Mouse (Mus musculus): ENCODE measurements around the gene Hadha. TPM values are rescaled to one million over a fixed set of nuclear protein-coding genes. Genes with fewer than 3 reads are reported as not detected.

The Hadha gene
- polyA plus RNA-seq, 1 experiment from 2014 or later: 163 TPM

- H3K27ac ChIP-seq (ENCODE audit: low read length): no peak overlapping the region
- no peak overlapping the region for H3K9ac ChIP-seq (ENCODE audit: low read length)
- no peaks in the 10 kb centered on the region for H3K4me1 ChIP-seq (replicated peaks; ENCODE audit: control insufficient read depth, insufficient read depth, low read length)
- no peaks in the 10 kb centered on the region for H3K9me3 ChIP-seq (ENCODE audit: control insufficient read depth, low read length)
- WGBS: 87% methylated on average over 6 of the region's 6 CpGs
- peaks cover 62% of the 10 kb centered on the region for H3K36me3 ChIP-seq (ENCODE audit: control insufficient read depth, insufficient read depth, low read length)
- no peaks in the 10 kb centered on the region for H3K27me3 ChIP-seq (ENCODE audit: control insufficient read depth, insufficient read depth, low read depth, low read length)
- no peak overlapping the region for H3K4me2 ChIP-seq (ENCODE audit: low read depth, low read length)
- ATAC-seq (ENCODE audit: low read depth): no peak
- no peak overlapping the region for H3K4me3 ChIP-seq (ENCODE audit: low read length)
These were observed 32.5 kb downstream of the Hadha start for GRCm38 (mm10) chr5:30122481-30122880.

- peaks cover 49% of the 10 kb centered on the region for H3K36me3 ChIP-seq (ENCODE audit: control insufficient read depth, insufficient read depth, low read length)
- H3K27me3 ChIP-seq (ENCODE audit: control insufficient read depth, insufficient read depth, low read depth, low read length): peaks cover 6% of the 10 kb centered on the region; the same call in 1 of the 2 replicates
- H3K9ac ChIP-seq (ENCODE audit: low read length): no peak overlapping the region
- 85% methylated on average over 7 of the region's 7 CpGs for WGBS
- no peak overlapping the region for H3K4me3 ChIP-seq (ENCODE audit: low read length)
- H3K4me1 ChIP-seq (replicated peaks; ENCODE audit: control insufficient read depth, insufficient read depth, low read length): no peaks in the 10 kb centered on the region
- no peaks in the 10 kb centered on the region for H3K9me3 ChIP-seq (ENCODE audit: control insufficient read depth, low read length)
- H3K4me2 ChIP-seq (ENCODE audit: low read depth, low read length): no peak overlapping the region
- no peak overlapping the region for H3K27ac ChIP-seq (ENCODE audit: low read length)
- ATAC-seq (ENCODE audit: low read depth): no peak
These were observed 34.9 kb downstream of the Hadha start for GRCm38 (mm10) chr5:30120106-30120505.

- H3K9me3 ChIP-seq (ENCODE audit: control insufficient read depth, low read length): no peaks in the 10 kb centered on the region
- peaks cover 6% of the 10 kb centered on the region for H3K4me1 ChIP-seq (replicated peaks; ENCODE audit: control insufficient read depth, insufficient read depth, low read length)
- H3K4me3 ChIP-seq (ENCODE audit: low read length): no peak overlapping the region
- peaks cover 12% of the 10 kb centered on the region for H3K27me3 ChIP-seq (ENCODE audit: control insufficient read depth, insufficient read depth, low read depth, low read length)
- H3K4me2 ChIP-seq (ENCODE audit: low read depth, low read length): no peak overlapping the region
- WGBS: 91% methylated on average over 6 of the region's 6 CpGs
- no peak for ATAC-seq (ENCODE audit: low read depth)
- peaks cover 41% of the 10 kb centered on the region for H3K36me3 ChIP-seq (ENCODE audit: control insufficient read depth, insufficient read depth, low read length)
- no peak overlapping the region for H3K27ac ChIP-seq (ENCODE audit: low read length)
- no peak overlapping the region for H3K9ac ChIP-seq (ENCODE audit: low read length)
These were observed 35.8 kb downstream of the Hadha start for GRCm38 (mm10) chr5:30119163-30119562.

GRCm38 (mm10) chr5:30118018-30118417 is 36.9 kb downstream of the Hadha start:
- Histone ChIP-seq H3K4me1 (replicated peaks; ENCODE audit: control insufficient read depth, insufficient read depth, low read length) (peaks cover 9% of the 10 kb centered on the region), H3K36me3 (ENCODE audit: control insufficient read depth, insufficient read depth, low read length) (peaks cover 33% of the 10 kb centered on the region), H3K4me3 (ENCODE audit: low read length) (no peak overlapping the region), H3K9ac (ENCODE audit: low read length) (no peak overlapping the region), H3K9me3 (ENCODE audit: control insufficient read depth, low read length) (no peaks in the 10 kb centered on the region), H3K4me2 (ENCODE audit: low read depth, low read length) (no peak overlapping the region), H3K27ac (ENCODE audit: low read length) (no peak overlapping the region), H3K27me3 (ENCODE audit: control insufficient read depth, insufficient read depth, low read depth, low read length) (peaks cover 21% of the 10 kb centered on the region)
- 79% methylated on average over 1 of the region's 1 CpGs for WGBS
- no peak for ATAC-seq (ENCODE audit: low read depth)

GRCm38 (mm10) chr5:30115718-30116117 is 39.2 kb downstream of the Hadha start:
- H3K27me3 ChIP-seq (ENCODE audit: control insufficient read depth, insufficient read depth, low read depth, low read length): peaks cover 40% of the 10 kb centered on the region
- H3K4me1 ChIP-seq (replicated peaks; ENCODE audit: control insufficient read depth, insufficient read depth, low read length): peaks cover 17% of the 10 kb centered on the region
- ATAC-seq (ENCODE audit: low read depth): no peak
- H3K4me3 ChIP-seq (ENCODE audit: low read length): no peak overlapping the region
- H3K27ac ChIP-seq (ENCODE audit: low read length): no peak overlapping the region
- peaks cover 24% of the 10 kb centered on the region for H3K36me3 ChIP-seq (ENCODE audit: control insufficient read depth, insufficient read depth, low read length)
- 34% methylated on average over 10 of the region's 10 CpGs for WGBS
- no peak overlapping the region for H3K9ac ChIP-seq (ENCODE audit: low read length)
- H3K4me2 ChIP-seq (ENCODE audit: low read depth, low read length): no peak overlapping the region
- no peaks in the 10 kb centered on the region for H3K9me3 ChIP-seq (ENCODE audit: control insufficient read depth, low read length)

GRCm38 (mm10) chr5:30114761-30115140 is 40.2 kb downstream of the Hadha start:
- Histone ChIP-seq H3K4me2 (ENCODE audit: low read depth, low read length) (peak overlapping the region; percentile 97), H3K27me3 (ENCODE audit: control insufficient read depth, insufficient read depth, low read depth, low read length) (peaks cover 44% of the 10 kb centered on the region), H3K9ac (ENCODE audit: low read length) (peak overlapping the region; percentile 70), H3K9me3 (ENCODE audit: control insufficient read depth, low read length) (no peaks in the 10 kb centered on the region), H3K4me3 (ENCODE audit: low read length) (peak overlapping the region; percentile 61), H3K4me1 (replicated peaks; ENCODE audit: control insufficient read depth, insufficient read depth, low read length) (peaks cover 22% of the 10 kb centered on the region), H3K36me3 (ENCODE audit: control insufficient read depth, insufficient read depth, low read length) (peaks cover 16% of the 10 kb centered on the region), H3K27ac (ENCODE audit: low read length) (no peak overlapping the region)
- WGBS: under 1% methylated on average over 28 of the region's 28 CpGs
- ATAC-seq (ENCODE audit: low read depth): no peak; the same call in 1 of the 2 replicates

- peak; percentile 88 for ATAC-seq (ENCODE audit: low read depth)
- peaks cover 22% of the 10 kb centered on the region for H3K4me1 ChIP-seq (replicated peaks; ENCODE audit: control insufficient read depth, insufficient read depth, low read length)
- H3K27me3 ChIP-seq (ENCODE audit: control insufficient read depth, insufficient read depth, low read depth, low read length): peaks cover 44% of the 10 kb centered on the region
- H3K9ac ChIP-seq (ENCODE audit: low read length): peak overlapping the region; percentile 70
- 1% methylated on average over 90 of the region's 103 CpGs for WGBS
- H3K9me3 ChIP-seq (ENCODE audit: control insufficient read depth, low read length): no peaks in the 10 kb centered on the region
- H3K4me2 ChIP-seq (ENCODE audit: low read depth, low read length): peak overlapping the region; percentile 97
- peaks cover 10% of the 10 kb centered on the region for H3K36me3 ChIP-seq (ENCODE audit: control insufficient read depth, insufficient read depth, low read length)
- no peak overlapping the region for H3K27ac ChIP-seq (ENCODE audit: low read length)
- peak overlapping the region; percentile 61 for H3K4me3 ChIP-seq (ENCODE audit: low read length)
These were observed 40.8 kb downstream of the Hadha start for GRCm38 (mm10) chr5:30113881-30114760.

- ATAC-seq (ENCODE audit: low read depth): no peak
- H3K4me2 ChIP-seq (ENCODE audit: low read depth, low read length): no peak overlapping the region
- WGBS: 88% methylated on average over 3 of the region's 3 CpGs
- peaks cover 50% of the 10 kb centered on the region for H3K27me3 ChIP-seq (ENCODE audit: control insufficient read depth, insufficient read depth, low read depth, low read length)
- H3K4me1 ChIP-seq (replicated peaks; ENCODE audit: control insufficient read depth, insufficient read depth, low read length): peaks cover 22% of the 10 kb centered on the region
- H3K9ac ChIP-seq (ENCODE audit: low read length): no peak overlapping the region
- H3K27ac ChIP-seq (ENCODE audit: low read length): no peak overlapping the region
- H3K4me3 ChIP-seq (ENCODE audit: low read length): no peak overlapping the region
- H3K36me3 ChIP-seq (ENCODE audit: control insufficient read depth, insufficient read depth, low read length): peaks cover 2% of the 10 kb centered on the region; the same call in 1 of the 2 replicates
- no peaks in the 10 kb centered on the region for H3K9me3 ChIP-seq (ENCODE audit: control insufficient read depth, low read length)
These were observed 42.4 kb downstream of the Hadha start for GRCm38 (mm10) chr5:30112533-30113068.

GRCm38 (mm10) chr5:30111771-30112170 is 43.2 kb downstream of the Hadha start:
- Histone ChIP-seq H3K27ac (ENCODE audit: low read length) (no peak overlapping the region), H3K9me3 (ENCODE audit: control insufficient read depth, low read length) (no peaks in the 10 kb centered on the region), H3K36me3 (ENCODE audit: control insufficient read depth, insufficient read depth, low read length) (peaks cover under 1% of the 10 kb centered on the region; the same call in 1 of the 2 replicates), H3K4me1 (replicated peaks; ENCODE audit: control insufficient read depth, insufficient read depth, low read length) (peaks cover 22% of the 10 kb centered on the region), H3K4me2 (ENCODE audit: low read depth, low read length) (no peak overlapping the region), H3K27me3 (ENCODE audit: control insufficient read depth, insufficient read depth, low read depth, low read length) (peaks cover 58% of the 10 kb centered on the region), H3K4me3 (ENCODE audit: low read length) (no peak overlapping the region), H3K9ac (ENCODE audit: low read length) (no peak overlapping the region)
- WGBS: 67% methylated on average over 3 of the region's 3 CpGs
- no peak for ATAC-seq (ENCODE audit: low read depth)
